Mouse (Mus musculus) urinary bladder, postnatal 25 days (tissue): ENCODE measurements around the gene Atp6v1b1.

Experiments used
- DNase-seq: peaks from one replicate; pipeline ENCODE4 v3.0.0; 2022; ENCODE audit warnings: low spot score

Atp6v1b1 gene

DNA sequence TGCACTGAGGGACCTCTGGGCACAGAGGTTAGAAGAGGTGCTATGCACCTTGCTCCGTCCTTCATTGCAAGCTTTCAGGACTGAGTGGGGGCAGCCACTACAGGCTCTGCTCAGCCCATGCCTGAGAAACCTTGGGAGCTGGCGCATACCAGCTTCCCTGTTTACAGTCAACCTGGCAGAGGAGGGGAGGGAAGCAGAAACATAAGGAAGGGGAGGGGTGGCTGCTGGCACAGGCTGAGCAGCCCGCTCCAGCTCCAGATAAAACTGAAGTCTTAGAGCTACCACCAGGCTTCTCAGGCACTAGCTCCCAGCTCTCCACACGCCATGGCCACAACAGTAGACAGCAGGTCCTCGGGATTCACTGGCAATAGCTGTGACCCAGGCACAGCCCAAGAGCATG, at the start of gene Atp6v1b1:
Gene Atp6v1b1 (plus strand): TSS at position 230 of the 400 bp plus-strand sequence.
- DNase-seq, result no peak

DNA sequence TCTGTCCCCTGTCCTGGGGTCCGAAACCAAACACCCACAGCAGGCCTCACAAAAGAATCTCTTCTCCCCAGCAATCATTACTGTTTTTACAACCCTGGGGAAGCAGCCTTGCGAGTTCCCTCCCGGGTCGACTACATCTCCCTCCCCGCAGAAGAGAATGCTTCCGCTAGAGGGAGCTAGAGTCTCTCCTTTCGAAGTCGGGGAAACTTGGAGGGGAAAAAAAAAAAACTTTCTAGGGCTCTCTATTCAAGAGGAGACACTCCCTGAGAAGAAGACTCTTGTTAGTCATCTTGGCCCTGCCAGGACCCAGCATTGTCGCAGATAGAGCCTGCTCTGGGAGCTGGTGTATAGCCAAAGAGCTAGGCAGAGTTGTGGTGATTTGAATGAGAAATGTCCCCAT, 49.0 kb upstream of the Atp6v1b1 start:
- DNase-seq, result peak; percentile 50

DNA sequence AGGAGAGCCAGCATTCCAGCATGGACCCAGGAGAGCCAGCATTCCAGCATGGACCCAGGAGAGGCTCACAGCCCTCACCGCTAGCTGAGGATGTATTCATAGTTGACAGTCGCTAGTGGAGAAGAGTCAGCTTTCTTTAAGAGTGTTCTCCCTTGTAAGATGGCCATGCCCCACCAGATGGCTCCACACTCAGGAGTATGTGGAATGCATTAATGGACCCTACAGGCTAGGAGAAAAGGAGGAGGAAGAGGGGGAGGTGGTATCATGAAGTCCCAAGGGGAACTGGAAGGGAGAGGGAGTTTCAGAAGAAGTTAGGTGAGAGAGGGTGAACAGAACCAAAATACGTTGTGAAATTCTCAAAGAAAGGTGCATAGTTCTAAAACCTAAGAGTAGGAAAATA, 47.1 kb upstream of the Atp6v1b1 start:
- DNase-seq, result no peak

DNA sequence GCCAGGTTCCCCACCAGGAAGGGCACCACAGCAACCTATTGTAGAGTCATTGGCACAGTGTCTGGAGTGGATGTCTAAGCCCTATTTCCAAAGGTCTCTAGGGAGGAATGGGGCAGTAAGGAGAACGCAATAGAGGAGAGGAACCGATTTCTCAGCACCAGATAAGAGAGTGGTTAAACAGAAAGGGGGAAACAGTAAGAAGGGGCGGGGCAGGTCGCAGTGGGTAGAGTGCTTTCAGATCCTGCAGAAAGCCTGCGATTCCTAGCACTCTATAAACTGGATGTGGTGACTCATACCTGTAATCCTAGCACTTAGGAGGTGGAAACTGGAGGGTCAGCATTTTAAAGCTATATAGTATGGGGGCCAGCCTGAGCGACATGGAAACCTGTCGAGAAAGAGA, 46.1 kb upstream of the Atp6v1b1 start:
- DNase-seq, result no peak

DNA sequence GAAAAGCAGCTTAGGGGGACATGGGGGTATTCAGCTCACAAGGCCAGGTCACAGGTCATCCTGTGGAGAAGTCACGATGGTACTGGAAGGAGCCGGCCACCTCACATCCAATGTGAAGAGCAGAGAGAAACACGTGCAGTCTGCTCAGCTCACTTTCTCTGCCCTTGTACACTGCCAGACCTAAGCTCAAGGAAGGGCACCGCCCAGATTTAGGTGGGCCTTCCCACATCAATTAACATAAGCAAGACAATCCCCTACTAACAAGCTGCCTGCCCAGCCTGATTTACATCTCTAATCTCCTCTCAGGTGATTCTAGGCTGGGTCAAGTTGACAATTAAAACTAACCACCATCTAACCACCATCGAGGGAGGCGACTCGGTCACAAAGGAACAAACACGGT, 44.9 kb upstream of the Atp6v1b1 start:
- DNase-seq, result no peak

DNA sequence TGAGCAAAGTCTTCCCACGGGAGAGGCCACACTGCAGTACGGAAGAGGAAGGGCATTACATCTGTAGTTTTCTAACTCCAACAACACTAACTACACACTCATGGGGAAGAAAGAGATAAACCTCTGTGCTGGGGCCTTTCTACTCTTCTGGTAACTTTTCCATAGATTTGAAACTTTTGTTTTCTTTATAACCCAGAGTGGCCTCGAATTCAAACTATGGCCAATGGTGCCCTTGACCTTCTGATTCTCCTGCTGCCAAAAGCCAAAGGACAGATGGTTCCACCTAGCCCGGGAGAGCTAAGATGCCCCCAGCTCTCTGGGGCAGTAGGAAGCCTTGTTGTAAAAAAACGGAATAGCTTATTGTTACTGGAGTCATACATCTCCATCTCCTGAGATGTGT, 42.8 kb upstream of the Atp6v1b1 start:
- DNase-seq, result no peak

DNA sequence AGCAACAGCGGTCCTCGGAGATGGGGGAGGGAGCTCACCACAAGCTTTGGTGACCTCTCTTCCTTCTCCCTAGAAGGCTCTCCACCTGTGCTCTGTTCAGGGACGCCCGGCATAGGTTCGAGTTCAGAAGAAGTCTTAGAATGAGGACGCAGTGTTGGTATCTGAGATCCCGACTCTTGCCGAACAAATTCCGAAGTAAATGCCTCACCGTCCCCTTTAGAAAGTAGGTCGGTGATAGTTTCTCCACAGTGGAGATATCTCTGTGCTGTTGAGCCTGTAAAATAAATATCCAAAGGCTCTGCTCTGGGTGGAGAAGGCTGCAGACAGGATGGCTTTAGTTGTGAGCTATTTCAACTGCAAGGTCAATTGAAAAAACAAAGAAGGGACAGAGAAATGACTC, 41.8 kb upstream of the Atp6v1b1 start:
- DNase-seq, result no peak

DNA sequence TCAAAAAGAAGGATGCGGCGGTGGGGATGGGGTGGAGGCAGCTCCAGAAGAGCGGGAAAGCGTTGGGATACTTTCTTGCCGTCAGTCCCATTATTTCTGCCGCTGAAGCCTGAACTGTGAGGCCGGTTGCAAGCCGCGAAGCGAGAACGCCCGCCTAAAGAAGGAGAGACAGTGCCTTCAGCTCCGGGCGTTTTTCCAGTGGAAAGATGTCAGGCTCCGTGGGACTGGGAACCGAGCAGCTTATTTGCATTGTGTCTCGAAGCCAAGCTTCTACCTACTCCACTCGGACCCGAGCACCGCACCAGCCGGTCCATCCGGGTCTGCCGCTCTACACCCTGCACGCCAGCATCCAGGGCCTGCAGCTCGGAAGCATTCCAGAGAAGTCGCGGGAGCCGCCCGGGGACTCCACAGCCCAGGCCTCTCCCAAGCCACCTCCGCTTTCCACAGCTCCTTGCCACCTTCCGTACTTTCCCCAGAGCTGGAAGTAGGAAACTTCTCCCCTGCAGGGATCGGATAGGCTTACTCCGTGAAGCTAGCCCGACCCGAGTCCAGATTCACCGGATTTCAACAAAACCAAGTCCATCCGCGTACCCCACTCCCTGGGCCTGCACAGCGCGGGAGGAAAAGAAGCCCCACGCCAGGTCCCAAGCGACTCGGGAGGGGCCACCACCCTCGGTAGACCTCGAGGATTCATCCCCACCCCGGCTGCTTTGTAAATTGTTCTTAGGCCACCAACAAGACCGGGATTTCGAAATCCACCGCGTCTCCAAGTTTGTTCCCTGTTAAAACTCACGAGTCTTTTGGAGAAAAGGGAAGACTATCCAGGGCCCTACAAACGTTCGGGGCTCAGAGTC, 40.4 kb upstream of the Atp6v1b1 start:
- no peak for DNase-seq

DNA sequence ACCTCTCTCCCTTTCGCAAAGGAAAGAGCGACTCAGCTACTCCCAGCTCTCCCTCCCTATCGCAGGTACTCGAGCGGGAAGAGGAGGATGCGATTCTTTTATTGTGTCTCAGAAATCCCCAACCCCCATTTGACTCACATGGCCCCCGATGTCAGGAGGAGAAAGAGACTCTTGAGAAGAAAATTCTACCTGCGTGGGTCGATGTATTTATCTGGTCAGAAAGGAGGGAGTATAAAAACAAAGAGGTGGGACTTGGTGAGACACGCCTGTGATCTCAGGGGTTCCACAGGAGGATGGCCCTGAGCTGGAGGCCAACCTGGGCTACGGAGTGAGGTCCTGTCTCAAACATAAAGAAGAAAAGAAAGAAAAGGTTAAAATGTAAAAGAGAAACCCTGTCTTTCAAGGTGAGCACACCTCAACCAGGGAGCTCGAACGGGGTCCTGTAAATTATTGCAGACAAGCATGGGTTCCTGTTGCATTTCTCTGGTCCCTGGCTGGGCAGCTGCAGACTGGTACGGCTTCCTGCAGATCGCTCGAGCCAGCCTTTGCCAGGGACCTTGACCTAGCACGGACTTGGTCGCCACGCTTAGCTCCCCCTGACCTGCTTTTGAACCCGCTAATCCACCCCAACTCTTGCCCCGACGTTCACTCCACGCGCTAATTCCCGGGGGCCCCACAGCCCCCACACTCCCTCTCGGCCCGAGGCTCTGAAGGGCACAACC, 39.6 kb upstream of the Atp6v1b1 start:
- no peak for DNase-seq

DNA sequence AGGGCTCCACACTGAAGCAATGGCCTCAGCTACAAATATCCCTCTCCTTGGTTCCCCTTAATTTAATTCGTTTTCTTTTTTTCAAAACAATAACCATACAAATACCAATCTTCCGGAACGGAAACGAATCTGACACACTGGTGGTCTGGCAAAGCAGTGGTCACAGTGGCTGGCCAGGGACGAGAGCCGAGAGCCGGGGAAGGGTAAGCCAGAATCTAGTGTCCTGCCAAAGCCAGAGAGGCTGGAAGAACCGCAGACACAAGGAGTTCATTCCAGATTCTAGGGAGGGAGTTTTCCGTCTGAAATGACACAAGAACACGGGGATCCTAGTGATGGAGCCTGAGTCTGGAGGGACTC, 39.1 kb upstream of the Atp6v1b1 start:
- DNase-seq, result no peak

DNA sequence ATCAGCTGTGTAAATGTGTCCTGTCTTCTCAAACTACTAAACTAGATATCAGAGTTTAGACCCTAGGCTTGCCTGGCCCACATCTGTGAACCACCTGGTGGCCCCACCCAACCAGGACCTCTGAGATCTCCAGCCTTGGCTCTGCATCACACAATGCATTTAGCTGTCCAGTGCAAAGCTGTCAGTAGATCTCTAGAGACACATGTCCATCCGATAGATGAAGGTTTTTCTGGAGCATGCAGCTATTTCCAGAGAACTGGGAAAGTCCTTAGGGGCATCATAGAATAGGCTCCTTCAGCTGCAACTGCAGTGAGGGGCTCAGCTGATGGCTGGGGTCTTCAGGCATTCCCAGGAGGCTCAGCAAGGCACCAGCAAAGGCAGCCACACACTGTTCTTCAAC, 38.5 kb upstream of the Atp6v1b1 start:
- no peak for DNase-seq

DNA sequence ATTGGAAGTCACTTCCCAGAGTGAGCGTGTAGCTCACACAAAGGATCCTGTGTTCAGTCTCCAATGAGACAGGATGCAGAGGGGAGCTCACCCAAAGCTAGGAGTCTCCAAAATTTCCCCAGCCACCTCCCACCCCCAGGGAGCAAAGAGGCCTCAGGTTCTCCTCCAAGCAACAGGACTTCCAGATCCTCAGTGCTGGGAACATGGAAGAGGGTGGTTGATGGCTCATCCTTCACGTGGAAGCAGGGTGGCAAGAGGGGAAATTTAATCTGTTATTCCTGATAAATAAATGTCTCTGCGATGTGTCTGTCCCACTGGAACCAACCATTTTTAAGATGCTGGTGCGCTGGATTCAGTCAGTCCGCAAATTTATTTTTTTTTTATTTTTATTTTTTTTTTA, 38.1 kb upstream of the Atp6v1b1 start:
- DNase-seq, result no peak

DNA sequence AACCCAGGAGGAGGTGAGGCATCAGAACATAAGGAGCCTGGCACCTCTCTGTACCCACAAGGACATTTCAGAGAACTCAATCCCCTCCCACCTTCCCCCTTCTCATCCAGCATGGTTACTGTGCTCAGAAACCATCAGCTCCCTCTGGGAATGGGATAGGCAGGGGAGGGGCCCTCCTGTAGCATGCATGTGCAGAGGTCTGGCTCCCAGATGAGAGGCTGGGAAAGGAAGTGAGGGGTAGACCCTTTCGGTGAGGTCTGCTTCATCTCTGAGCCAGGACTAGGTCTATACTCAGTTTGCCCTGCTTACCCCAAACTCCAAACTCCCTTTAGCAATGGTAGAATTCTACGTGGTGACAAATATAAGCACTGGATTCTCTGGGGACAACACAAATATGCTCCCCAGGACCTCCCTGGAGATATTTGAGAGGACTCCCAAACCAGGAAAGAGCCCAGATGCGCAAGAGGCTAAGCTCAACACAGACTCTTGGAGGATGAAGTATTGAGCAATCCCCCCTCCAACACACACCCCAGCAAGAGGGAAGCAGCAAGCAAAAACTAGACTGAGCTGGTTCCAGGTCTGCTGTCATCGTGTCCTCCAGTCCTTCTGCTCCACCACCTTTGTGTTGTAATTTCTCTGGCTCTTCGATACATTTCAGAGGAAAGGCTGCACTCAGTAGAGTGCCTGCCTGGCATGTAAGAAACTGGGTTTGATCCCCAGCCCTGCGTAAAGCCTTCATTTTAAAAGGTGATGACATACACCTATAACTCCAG, 34.9 kb upstream of the Atp6v1b1 start:
- DNase-seq, result no peak

DNA sequence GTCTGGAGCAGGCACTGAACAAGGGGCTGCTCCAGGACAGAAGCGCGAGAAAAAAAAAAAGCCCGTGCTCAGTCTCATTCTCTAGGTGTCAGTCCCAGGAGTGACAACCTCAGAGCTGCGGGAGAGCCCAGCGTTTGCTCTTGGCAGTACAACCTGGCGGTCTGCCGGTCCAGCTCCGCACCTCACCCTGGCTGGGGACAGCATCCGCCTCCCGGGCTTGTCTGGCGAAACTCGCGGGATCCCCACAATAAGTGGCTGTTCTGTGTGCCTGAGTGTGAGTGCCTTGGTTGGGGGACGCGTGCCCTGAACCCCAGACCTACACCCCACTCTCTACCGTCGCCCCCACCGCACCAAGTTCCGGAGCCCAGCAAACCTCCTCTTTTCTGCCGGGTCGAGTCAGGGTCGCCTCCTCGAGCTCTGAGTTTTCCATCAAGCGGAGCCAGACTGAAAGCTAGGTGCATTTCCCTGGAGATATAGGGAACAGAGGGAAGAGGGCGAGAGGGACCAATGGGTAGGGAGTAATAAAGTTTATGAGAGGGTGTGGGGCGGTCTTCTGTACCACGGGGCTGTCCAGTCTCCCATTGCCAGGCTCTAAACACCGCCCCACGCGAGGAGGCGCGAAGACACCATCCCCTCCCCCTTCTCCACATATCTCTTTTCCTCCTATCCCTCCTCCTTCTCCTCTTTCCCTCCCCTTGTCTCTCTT, 32.3 kb upstream of the Atp6v1b1 start:
- no peak for DNase-seq

DNA sequence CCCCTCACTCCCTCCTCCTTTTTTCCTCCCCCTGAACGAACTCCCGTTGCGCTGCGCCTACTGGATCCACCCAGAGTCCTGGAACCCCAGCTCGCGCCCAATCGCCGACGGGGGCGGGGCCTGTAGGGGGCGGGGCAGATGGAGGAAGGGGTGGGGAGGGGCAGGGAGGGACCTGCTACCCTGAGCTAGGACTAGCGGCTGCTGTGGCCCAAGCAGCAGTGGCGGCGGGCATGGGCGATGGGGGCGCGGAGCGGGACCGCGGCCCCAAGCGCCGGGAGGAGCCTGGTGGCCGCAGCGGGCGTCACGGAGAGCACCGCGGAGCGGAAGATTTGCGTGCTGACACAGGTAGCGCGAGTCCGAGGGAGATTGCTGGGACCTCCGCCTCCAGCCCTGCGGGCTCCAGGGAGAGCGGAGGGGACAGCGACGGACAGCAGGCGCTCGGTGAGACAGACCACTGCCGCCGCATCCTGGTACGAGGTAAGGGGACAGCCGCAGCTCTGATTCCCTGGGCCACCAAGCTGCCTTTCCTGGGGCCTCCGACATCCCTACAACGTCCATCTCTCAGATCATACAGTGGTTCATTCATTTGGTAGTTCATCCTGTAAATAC, 31.6 kb upstream of the Atp6v1b1 start, which contains the start of gene Vax2:
Gene Vax2 (plus strand): TSS at position 198 of the 609 bp plus-strand sequence.
- DNase-seq, result peak; percentile 62

DNA sequence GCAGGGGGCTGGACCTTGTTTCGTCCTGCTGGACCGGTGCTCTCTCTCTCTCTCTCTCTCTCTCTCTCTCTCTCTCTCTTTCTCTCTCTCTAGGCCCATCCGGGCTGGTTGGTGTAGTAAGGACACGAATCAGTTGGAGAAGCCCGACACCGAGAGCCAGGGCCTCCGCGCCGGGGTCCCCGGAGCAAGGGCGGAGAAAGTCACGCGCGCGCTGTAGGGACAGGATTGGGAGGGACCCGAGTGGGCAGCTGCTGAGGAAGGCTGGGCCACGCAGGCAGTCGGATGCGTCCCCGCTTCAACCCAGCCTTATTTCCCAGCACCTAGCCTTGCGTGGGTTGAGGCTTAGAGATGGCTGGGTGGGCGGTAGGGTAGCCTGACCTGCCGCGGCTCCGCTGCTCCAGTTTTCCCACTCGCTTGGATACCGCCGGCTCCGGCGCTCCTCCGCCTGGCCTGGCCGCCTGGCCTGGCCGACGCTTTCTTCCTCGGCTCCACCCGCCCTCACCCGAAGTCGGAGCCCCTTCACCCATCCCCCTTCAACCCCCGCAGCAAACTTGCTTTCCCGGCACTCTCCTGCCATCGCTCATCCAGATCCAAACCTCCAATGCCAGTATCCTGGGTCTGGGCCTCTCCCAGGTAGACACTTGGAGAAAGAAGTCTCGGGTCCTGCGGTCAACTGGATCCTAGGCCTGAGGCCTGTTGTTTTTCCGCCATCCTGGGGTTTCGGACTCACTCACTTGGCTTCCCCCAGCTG, 30.9 kb upstream of the Atp6v1b1 start:
- no peak for DNase-seq

DNA sequence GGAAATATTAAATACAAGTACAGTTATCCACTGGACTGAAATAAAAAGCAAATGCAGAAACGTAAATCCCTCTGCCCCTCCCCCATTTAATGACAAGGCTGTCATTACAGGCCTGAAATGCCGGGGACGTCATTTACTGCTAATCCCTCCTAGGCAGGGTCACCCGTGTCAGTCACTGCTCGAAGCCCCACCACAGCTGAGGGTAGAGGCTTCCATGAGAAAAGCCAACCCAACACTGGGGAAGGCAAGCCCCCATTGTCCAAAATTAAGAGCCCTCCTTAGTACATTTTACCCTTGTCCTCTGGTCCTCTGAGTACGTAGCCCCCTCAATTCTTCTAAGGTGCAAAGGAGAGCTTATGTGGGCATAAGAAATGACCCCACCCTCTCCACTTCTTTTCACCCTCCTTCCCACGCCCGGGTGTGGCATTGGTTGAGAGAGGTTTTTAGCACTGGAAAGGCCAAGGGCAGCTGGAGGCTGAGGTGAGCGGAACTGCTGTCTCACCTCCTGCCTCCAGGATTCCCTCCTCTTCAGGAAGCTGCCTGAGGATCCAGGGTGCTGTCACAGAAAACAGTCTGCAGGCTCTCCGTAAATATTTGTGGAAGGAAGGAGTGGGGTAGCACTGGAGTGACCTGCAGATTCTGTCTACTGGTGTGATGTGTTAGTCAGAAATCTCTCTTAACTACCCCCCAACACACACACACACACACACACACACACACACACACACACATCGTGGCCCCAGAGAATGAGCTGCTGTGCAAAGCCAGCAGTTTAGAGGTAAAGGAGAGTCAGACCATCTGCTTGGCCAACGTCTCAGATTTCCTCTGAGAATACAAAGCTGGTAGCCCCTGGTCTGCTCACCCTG, 29.3 kb upstream of the Atp6v1b1 start:
- DNase-seq, result no peak

DNA sequence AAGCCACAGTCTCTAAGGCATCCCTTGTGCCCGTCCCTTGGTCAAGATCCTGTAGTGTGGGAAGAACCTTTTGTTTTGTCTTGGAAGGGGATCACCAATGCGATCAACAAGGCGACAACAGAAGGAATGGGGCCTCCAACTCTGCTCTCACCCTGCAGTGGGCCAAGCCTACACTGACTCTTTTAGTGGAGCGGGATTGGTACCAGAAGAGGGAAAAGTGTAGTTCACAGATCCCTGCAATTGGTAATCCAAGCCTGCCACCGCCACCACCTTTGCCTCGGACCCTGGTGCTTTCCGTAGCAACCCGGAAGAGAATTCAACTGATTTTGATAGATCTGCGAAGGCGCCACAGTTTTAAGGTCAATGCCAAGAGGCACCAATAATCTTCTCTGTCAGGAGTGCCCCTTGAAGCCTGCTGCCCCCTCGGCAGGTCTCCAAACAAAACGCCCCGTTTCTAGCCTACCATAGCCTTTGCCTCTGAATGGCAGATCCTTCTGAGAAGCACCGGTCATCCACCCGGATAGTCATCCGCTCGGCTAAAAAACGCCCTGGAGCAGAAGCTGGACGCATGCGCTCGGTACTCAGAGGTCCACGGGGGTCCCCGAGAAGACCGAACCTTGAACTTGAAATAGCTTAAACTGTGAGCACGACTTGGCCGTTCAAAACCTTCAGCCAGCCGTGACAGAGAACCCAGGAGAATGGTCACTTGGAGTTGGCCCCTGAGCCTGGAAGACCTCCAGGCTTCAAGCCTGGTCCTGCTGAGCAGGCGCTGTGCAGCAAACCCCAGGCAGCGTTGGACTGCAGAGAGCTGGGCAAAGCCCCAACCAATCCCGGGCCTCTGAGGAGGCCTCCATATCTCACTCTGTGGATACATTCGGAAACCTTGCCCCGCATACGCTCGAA, 28.3 kb upstream of the Atp6v1b1 start:
- no peak for DNase-seq
